Mouse (Mus musculus) neural tube, embryonic 12.5 days (tissue): ENCODE results near the gene Cnot10. TPM values are rescaled to one million over a fixed set of nuclear protein-coding genes. Genes with fewer than 3 reads are reported as not detected.

ENCODE experiments used
- ATAC-seq: fragments of 200-750 bp; cut with Nextera tagmentation; 2 replicates; pipeline ENCODE4 v1.8.0; 2017; ENCODE audit warnings: low read depth, mild to moderate bottlenecking, moderate TSS enrichment, moderate library complexity; ENCODE audit not compliant: low FRiP score
- H3K27ac ChIP-seq: fragments of 300-500 bp; sonication (generic); 2 replicates; pipeline ENCODE4 v1.5.1; 2016
- H3K27me3 ChIP-seq: fragments of 300-500 bp; sonication (generic); replicated peaks from 2 replicates; pipeline ENCODE4 v1.6.1; 2016; ENCODE audit warnings: mild to moderate bottlenecking
- H3K36me3 ChIP-seq: fragments of 300-500 bp; sonication (generic); 2 replicates; pipeline ENCODE4 v1.6.1; 2016; ENCODE audit warnings: mild to moderate bottlenecking
- H3K4me1 ChIP-seq: fragments of 300-500 bp; sonication (generic); 2 replicates; pipeline ENCODE4 v1.6.1; 2016
- H3K4me2 ChIP-seq: fragments of 300-500 bp; sonication (generic); replicated peaks from 2 replicates; pipeline ENCODE4 v1.6.1; 2016; ENCODE audit warnings: mild to moderate bottlenecking
- H3K4me3 ChIP-seq: fragments of 300-500 bp; sonication (generic); 2 replicates; pipeline ENCODE4 v1.5.1; 2016
- H3K9ac ChIP-seq: fragments of 300-500 bp; sonication (generic); 2 replicates; pipeline ENCODE4 v1.6.1; 2016; ENCODE audit warnings: mild to moderate bottlenecking
- H3K9me3 ChIP-seq: fragments of 300-500 bp; sonication (generic); 2 replicates; pipeline ENCODE4 v1.6.1; 2016; ENCODE audit warnings: mild to moderate bottlenecking
- WGBS: fragments of 180-500 bp; shearing (Covaris S2); methylation state at CpG from one replicate; pipeline ENCODE4 v1.1.7; 2016; 5-methylcytosine and 5-hydroxymethylcytosine counted together
- polyA plus RNA-seq: library from polyadenylated mRNA; unstranded; fragments of >200 nt; fragmentation: Nextera tagmentation; extraction: Ambion mirVana; gene quantifications from 2 replicates; pipeline ENCODE4 v1.2.1, GENCODE M21; 2016

Gene Cnot10
- polyA plus RNA-seq, 1 experiment from 2014 or later, result 64.3 TPM

DNA sequence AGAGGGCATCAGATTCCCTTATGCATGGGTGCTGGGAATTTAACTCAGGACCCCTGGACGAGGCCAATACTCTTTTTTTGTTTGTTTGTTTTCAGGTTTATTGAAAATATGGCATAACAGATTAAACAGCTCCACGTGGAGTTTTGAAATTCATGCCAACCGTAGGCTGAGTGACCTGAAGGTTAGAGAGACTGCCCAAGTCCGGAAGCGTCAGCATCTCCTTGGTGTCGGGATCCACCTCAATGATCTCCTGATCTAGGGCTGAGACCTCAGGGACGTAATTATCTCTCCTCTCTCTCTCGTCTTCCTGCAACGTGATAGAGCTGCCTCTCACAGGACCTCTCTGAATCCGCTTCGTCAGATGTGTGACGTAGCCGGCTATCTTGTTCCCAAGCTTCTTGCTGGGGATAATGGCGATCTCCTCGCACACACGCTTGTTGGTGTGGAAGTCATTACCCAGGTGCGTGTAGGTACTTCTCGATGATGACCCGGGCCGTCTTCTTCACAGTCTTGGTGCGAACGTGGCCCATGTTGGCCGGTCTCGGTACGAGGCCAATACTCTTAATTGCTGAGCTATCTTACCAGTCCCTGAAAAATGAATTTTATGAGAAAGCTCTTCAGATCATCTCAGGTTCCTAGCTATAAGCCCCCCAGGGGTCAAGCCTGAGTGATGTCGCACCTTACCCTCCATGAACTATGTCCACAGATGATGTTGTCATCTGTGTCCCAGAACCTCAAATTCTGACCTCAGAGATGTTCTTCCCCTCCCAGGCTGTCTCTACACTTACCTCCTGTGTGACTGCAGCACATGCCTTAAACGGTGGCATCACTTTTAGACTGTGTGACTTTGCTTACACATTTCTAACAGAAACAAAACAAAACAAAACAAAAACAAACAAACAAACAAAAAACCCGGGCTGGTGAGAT, 7.8 kb upstream of the Cnot10 start:
- 0 out of 2 replicates have a peak, but pooled peaks cover 3% of the 10 kb centered on the region for H3K27me3 ChIP-seq

DNA sequence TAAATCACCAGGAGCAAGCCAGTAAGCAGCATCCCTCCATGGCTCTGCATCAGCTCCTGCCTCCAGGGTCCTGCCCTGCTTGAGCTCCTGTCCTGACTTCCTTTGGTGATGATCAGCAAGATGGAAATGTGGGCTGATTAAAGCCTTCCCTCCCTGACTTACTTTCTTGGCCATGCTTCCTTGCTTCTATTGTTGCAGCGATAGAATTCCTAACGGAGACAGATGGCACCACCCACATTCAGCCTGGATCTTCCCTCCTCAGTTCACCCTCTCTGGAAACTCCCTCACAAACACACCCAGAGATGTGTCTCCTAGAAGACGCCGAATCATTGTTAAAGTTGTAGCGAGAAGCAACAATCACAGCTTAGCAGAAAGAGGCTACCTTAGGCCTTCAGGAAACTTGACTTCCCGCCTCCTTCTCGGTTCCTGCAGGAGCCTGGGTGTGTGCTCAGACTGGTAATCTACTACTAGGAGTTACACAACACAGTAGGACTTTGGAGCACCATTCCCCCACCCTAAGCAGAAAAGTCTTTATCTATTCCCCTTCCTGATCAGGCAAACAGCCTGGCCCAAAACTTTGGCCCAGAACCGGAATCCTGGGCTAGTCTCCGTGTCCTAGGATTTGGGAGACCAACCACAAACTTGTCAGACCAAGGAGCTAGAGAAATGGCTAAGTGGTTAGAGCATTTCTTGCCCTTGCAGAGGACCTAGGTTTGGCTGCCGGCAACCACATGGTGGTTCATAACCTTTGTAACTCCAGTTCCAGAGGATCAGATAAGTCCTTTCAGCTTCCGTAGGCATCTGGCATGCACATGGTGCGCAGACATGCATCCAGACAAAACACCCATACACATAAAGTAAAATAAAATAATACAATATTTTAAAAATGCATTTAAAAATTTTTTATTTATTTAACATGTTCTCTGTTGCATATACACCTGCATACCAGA, 6.8 kb upstream of the Cnot10 start:
- Histone ChIP-seq H3K4me3 (no peak overlapping the region), H3K36me3 (no peaks in the 10 kb centered on the region), H3K27me3 (0 out of 2 replicates have a peak, but pooled peaks cover 3% of the 10 kb centered on the region), H3K9ac (no peak overlapping the region), H3K4me1 (no peaks in the 10 kb centered on the region), H3K27ac (no peak overlapping the region), H3K4me2 (no peak overlapping the region), H3K9me3 (no peaks in the 10 kb centered on the region)
- WGBS, result 85% methylated on average over 12 of the region's 12 CpGs
- ATAC-seq, result no peak

More for the DNA sequence above, 7.8 kb upstream of the Cnot10 start:
- no peak for ATAC-seq
- no peaks in the 10 kb centered on the region for H3K9me3 ChIP-seq
- 82% methylated on average over 28 of the region's 28 CpGs for WGBS
- no peak overlapping the region for H3K9ac ChIP-seq
- H3K36me3 ChIP-seq, result no peaks in the 10 kb centered on the region
- no peak overlapping the region for H3K27ac ChIP-seq
- no peak overlapping the region for H3K4me3 ChIP-seq
- H3K4me1 ChIP-seq, result no peaks in the 10 kb centered on the region
- no peak overlapping the region for H3K4me2 ChIP-seq

- H3K9me3 ChIP-seq, result no peaks in the 10 kb centered on the region
- 13% methylated on average over 18 of the region's 18 CpGs for WGBS
- peak; percentile 23 for ATAC-seq
These were observed 717 bp downstream of the Cnot10 start for GRCm38 (mm10) chr9:114639186-114639748.

GRCm38 (mm10) chr9:114636751-114637150, 3.2 kb downstream of the Cnot10 start:
- Histone ChIP-seq H3K36me3 (peaks cover 16% of the 10 kb centered on the region; the same call in 1 of the 2 replicates), H3K4me1 (peaks cover 20% of the 10 kb centered on the region), H3K9ac (no peak overlapping the region), H3K4me2 (no peak overlapping the region), H3K27me3 (no peaks in the 10 kb centered on the region), H3K27ac (no peak overlapping the region), H3K4me3 (no peak overlapping the region), H3K9me3 (no peaks in the 10 kb centered on the region)
- no peak for ATAC-seq
- WGBS, result 76% methylated on average over 3 of the region's 3 CpGs

More at GRCm38 (mm10) chr9:114639186-114639748, 717 bp downstream of the Cnot10 start:
- H3K27me3 ChIP-seq, result 0 out of 2 replicates have a peak, but pooled peaks cover 3% of the 10 kb centered on the region
- H3K9ac ChIP-seq, result peak overlapping the region; percentile 74
- peaks cover 11% of the 10 kb centered on the region; the same call in 1 of the 2 replicates for H3K36me3 ChIP-seq
- peaks cover 20% of the 10 kb centered on the region for H3K4me1 ChIP-seq
- H3K27ac ChIP-seq, result no peak overlapping the region
- H3K4me2 ChIP-seq, result peak overlapping the region; percentile 90
- H3K4me3 ChIP-seq, result peak overlapping the region; percentile 84

DNA sequence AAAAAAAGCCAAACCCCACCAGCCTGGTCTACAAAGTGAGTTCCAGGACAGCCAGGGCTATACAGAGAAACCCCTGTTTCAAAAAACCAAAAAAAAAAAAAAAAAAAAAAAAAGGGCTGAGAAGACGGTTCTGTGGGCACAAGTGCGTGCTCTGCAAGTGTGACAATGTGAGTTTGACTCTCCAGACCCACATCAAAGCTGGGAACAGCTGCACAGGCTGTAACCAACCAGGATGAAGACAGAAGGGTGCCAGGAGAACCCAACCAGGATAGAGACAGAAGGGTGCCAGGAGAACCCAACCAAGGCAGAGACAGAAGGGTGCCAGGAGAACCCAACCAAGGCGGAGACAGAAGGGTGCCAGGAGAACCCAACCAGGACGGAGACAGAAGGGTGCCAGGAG, 3.8 kb downstream of the Cnot10 start:
- Histone ChIP-seq H3K27ac (no peak overlapping the region), H3K9me3 (no peaks in the 10 kb centered on the region), H3K9ac (no peak overlapping the region), H3K4me3 (no peak overlapping the region), H3K27me3 (no peaks in the 10 kb centered on the region), H3K4me1 (peaks cover 20% of the 10 kb centered on the region), H3K36me3 (peaks cover 17% of the 10 kb centered on the region; the same call in 1 of the 2 replicates), H3K4me2 (no peak overlapping the region)
- ATAC-seq, result no peak
- 94% methylated on average over 4 of the region's 4 CpGs for WGBS

- no peak for ATAC-seq
- Histone ChIP-seq H3K9me3 (no peaks in the 10 kb centered on the region), H3K36me3 (peaks cover 37% of the 10 kb centered on the region), H3K4me1 (peaks cover 4% of the 10 kb centered on the region; the same call in 1 of the 2 replicates), H3K9ac (no peak overlapping the region), H3K27ac (no peak overlapping the region), H3K27me3 (no peaks in the 10 kb centered on the region), H3K4me2 (no peak overlapping the region), H3K4me3 (no peak overlapping the region)
- 94% methylated on average over 4 of the region's 4 CpGs for WGBS
These were observed 7.7 kb downstream of the Cnot10 start for GRCm38 (mm10) chr9:114632331-114632730.

DNA sequence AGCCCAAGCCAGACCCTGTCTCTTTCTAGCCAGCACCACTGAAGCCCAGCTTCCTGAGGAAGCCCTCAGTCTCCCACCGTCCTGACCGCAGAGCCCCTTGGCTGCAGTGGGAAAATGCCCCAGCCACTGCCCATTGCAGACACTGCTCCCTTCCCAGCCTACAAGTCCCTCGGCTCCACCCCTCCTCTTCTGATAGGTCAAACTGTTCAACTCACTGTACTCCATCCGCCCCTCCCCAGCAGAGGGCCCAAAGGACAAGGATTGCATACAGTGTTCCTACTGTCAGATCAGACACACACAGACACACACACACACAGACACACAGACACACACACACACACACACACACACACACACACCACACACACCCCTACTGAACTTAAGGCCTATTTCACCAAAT, 13.3 kb downstream of the Cnot10 start:
- no peak overlapping the region for H3K9ac ChIP-seq
- ATAC-seq, result no peak
- no peak overlapping the region for H3K4me2 ChIP-seq
- no peaks in the 10 kb centered on the region for H3K9me3 ChIP-seq
- H3K4me3 ChIP-seq, result no peak overlapping the region
- no peaks in the 10 kb centered on the region for H3K27me3 ChIP-seq
- no peak overlapping the region for H3K27ac ChIP-seq
- H3K36me3 ChIP-seq, result peaks cover 72% of the 10 kb centered on the region
- WGBS, result 74% methylated on average over 4 of the region's 4 CpGs
- no peaks in the 10 kb centered on the region for H3K4me1 ChIP-seq

GRCm38 (mm10) chr9:114624178-114624577, 15.8 kb downstream of the Cnot10 start:
- Histone ChIP-seq H3K27ac (no peak overlapping the region), H3K4me1 (no peaks in the 10 kb centered on the region), H3K9me3 (no peaks in the 10 kb centered on the region), H3K4me2 (no peak overlapping the region), H3K36me3 (peaks cover 81% of the 10 kb centered on the region), H3K4me3 (no peak overlapping the region), H3K27me3 (no peaks in the 10 kb centered on the region), H3K9ac (no peak overlapping the region)
- WGBS, result 98% methylated on average over 6 of the region's 6 CpGs
- no peak for ATAC-seq

DNA sequence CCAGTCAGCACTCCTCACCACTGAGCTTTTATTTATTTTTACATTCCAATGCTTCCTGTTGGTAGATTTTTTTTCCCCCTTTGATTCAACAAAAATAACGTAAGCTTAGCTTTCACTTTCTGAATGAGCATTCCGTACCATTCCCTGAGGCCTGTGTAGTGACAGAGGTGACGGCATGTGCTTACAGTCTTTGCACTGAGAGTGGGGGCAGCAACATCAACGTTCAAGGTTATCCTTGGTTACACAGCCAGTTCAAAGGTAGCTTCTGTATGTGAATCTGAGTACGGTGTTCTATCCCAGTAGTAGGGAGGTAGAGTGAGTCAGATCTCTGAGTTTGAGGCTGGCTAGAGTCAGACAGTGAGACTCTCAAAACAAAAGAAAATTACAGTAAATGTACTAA, 18.8 kb downstream of the Cnot10 start:
- Histone ChIP-seq H3K4me1 (no peaks in the 10 kb centered on the region), H3K4me2 (no peak overlapping the region), H3K27me3 (no peaks in the 10 kb centered on the region), H3K36me3 (peaks cover 79% of the 10 kb centered on the region), H3K9ac (no peak overlapping the region), H3K4me3 (no peak overlapping the region), H3K9me3 (no peaks in the 10 kb centered on the region), H3K27ac (no peak overlapping the region)
- 94% methylated on average over 5 of the region's 5 CpGs for WGBS
- ATAC-seq, result no peak

GRCm38 (mm10) chr9:114614176-114614953, 25.6 kb downstream of the Cnot10 start:
- Histone ChIP-seq H3K4me3 (no peak overlapping the region), H3K9me3 (no peaks in the 10 kb centered on the region), H3K9ac (no peak overlapping the region), H3K27ac (no peak overlapping the region), H3K36me3 (peaks cover 72% of the 10 kb centered on the region), H3K4me2 (no peak overlapping the region), H3K27me3 (no peaks in the 10 kb centered on the region), H3K4me1 (no peaks in the 10 kb centered on the region)
- 90% methylated on average over 9 of the region's 9 CpGs for WGBS
- no peak for ATAC-seq

DNA sequence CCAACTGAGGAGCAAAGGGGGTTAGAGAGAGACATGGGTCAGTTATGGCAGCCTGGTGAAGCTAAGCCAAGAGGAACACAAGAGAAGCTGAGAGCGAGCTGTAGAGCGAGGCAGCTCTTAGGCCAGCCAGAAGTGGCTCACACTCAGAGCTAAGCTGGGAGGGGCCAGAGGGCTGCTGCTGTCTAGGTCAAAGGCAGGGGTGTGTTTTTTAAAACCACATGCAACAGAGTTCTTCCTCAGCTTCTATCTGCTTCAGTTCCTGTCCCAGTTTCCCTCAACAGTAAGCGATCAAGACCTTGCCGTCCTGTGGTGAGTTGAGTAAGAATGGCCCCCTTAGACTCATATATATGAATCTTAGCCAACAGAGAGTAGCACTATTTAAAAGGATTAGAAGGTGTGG, 27.0 kb downstream of the Cnot10 start:
- Histone ChIP-seq H3K4me2 (no peak overlapping the region), H3K27ac (no peak overlapping the region), H3K9ac (no peak overlapping the region), H3K9me3 (no peaks in the 10 kb centered on the region), H3K27me3 (no peaks in the 10 kb centered on the region), H3K4me1 (no peaks in the 10 kb centered on the region), H3K36me3 (peaks cover 76% of the 10 kb centered on the region), H3K4me3 (no peak overlapping the region)
- 96% methylated on average over 4 of the region's 4 CpGs for WGBS
- ATAC-seq, result no peak
